Mouse (Mus musculus): ENCODE data around the gene Orai2.
"Not testable (repeated sequence)": the region's sequence is repeated elsewhere in the genome, so short reads cannot be mapped to it uniquely, and the experiment has no call there.

Orai2 gene

DNA sequence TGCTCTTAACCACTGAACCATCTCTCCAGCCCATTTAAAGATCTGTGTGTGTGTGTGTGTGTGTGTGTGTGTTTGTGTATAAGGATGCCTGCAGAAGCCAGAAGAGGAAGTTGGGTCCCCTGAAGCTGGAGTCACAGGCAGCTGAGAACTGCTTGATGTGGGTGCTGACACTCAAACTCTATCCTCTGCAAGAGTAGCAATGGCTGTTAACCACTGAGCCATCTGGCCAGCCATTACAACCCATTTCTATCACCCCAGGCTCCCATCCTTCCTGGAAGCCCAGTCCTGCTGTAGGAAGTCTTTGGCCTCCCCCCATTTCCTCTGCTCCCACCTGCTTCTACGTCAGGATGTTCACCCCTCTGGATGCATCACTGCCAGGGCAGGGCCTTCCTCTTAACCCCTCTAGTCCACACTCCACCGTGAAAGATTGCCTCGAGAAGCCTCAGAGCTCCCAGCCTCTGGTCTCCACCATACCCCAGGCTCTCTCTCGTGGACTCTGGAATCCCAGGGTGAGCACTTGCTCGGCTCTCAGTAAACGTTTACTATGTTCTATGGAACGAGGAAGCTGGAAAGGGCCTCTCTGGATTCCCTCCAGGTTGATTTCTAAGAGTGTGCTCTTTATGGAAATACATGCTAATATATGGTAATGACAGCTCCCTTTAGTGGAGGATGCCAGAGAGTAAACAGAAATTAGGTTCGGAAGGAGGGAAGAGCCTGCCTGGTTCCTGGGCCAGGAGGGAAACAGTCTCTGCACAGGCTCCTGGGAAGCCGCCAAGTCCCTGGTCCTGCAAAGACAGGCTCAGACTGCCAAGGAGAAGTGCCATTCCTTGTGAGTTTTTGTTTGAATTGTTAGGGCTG is 3.3 kb upstream of the Orai2 start:
- DNase-seq (ENCODE audit: low spot score in 2 of 2): no peak

DNA sequence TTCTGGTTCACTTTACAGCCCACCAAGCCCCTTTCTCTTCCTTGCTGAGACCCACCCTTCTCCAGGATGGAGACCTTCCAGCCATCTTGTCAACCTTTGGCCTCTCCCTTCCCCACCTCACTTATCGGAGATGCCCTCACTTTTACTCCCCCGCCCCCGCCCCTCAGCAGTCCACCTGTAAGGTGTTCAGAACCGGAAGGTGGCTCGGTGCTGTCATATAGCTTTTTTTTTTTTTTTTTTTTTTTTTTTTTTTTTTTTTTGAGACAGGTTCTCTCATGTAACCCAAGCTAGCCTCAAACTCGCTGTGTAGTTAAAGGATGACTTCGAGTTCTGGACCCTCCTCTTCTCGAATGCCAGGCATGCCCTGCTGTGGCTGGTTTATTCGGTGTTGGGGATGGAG is 2.4 kb upstream of the Orai2 start:
- DNase-seq (ENCODE audit: low spot score in 2 of 2): no peak

DNA sequence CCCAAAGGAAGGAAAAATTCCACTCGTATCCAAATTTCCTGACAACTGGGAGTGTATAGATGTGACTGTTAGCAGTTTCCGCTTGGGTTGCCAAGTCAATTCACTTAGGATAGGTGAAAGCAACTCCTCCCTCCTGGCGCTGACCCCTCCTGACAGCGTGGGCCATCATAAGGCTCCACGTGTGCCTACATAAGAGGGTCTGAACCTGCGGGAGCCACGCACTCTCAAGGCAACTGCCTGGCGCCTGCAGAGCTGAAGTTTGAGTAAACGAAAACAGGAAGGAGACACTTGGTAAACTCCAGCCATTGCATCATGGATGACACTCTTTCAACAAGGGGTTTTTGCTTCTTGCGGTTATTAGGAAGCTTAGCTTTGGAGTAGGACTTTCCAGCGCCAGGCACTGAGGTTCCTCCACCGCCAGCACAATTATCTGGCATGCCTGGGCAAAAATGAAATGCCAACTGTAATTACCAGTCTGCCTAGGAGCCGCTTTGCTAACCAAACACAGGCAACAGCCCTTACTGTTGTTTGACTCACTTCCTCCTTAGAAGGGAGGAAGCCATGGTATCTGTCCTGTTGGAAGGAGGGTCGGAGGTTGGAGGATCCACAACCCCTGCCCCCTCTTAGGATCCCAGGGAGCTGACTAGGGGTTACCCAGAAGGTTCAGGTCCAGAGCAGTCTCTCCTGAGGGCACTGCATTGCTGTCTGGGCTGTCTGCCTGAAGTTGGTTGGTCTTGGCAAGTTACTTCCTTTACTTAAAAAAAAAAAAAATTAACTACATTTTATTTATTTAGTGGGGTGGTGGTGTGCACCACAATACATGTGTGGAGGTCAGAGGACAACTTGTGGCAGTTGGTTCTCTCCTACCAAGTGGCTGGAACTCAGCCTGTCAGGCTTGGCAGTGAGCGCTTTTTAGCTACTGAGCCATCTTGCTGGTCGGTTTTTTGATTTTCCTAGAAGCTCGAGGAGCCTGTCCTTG is 1.1 kb upstream of the Orai2 start:
- peak; percentile 33 to 72 for DNase-seq (ENCODE audit: low spot score in 2 of 2)

DNA sequence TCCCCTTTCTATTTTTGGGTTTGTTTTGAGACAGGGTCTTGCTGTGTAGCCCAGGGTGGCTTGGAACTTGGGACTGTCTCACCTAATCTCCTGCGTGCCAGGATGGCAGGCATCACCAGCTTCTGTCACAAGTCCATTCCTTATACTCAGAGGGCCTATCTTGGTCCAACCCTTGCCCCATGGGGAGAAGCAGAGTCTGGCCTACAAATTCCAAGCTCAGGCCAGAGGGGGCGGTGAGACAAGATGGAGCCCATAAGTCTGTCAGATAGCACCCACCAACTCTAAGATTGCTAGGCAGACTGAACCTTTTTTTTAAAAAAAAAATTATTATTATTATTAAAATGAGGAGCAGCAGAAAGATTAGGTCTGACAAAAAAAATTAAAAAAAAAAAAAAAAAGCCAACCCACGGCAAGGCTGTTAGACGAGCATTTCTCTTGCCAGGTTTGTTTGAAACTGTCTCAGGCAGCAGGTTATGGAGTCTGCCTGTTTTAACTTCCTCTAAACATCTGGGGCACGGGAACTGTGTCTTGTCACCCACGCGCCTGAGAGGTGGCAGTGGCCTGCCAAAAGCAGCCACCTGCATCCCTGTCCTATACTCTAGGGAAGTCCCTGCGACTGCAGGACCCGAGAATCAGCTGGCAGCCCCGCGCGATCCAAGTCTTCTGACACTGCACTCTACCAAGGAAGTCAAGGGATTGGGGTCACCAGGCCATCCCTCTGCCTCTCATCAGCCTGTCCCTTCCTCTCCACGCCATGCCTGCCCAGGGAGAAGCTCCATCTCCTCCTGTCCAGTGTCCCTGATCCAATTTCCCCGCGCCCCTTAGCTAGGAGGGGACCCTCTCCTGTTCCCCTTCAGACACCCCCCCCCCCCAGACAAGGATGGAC is 644 bp downstream of the Orai2 start:
- peak; percentile 51 to 74 for DNase-seq (ENCODE audit: low spot score in 2 of 2)

DNA sequence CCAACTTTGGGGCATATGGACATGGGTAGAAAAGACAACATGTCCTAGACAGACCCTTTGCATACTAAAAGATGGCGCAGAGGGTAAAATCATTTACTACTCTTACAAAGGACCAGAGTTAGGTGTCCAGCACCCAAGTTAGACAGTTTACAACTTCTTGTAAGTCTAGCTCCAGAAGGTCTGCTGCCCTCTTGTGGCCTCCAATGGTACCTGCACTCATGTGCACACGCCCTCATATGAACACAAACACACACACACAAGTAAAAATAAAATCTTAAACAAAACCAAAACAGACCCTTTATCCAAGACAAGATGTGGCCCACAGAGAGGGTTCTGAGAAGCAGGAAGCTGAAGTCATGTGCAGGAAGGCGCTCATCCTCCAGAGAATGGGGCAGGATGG is 2.4 kb downstream of the Orai2 start:
- DNase-seq (ENCODE audit: low spot score in 2 of 2): no peak

DNA sequence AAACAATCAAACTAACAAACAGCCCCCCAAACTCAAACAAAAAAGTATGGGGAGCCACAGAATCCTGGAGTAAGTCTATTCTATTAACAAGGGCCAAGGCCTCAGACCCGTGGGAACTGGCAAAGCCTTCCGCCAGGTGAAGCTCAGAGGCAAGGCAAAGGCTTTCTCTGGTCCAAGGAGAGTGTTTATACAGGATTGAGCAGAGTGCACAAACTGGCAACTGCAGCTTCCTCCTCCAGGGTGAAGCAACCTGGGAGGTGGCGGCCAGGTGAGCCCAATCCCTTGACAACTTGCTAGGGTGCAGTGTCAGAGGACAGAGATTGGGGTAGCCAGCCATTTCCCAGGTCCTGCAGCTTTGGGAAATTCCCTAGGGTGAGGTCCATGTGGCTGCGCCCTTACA is 3.2 kb downstream of the Orai2 start:
- no peak for DNase-seq (ENCODE audit: low spot score in 2 of 2)

DNA sequence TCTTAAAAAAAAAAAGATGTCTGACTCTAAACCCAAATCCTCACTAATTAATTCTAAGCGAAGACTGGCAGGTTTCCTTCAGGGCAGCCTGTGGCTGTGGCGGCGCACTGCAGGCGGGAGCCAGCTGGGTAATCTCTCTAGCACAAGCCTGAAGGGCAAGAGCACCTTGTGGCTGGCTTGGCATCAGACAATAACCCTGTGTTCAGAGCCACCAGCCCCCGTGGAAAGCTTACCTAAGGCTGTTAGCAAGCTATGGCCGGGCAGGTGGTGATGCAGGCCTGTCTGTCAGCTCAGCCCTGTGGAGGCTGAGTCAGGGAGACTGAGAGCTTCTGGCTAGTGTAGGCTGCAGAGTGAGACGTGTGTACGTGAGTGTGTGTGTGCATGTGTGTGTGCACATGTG is 5.3 kb downstream of the Orai2 start:
- DNase-seq (ENCODE audit: low spot score in 2 of 2): no peak

DNA sequence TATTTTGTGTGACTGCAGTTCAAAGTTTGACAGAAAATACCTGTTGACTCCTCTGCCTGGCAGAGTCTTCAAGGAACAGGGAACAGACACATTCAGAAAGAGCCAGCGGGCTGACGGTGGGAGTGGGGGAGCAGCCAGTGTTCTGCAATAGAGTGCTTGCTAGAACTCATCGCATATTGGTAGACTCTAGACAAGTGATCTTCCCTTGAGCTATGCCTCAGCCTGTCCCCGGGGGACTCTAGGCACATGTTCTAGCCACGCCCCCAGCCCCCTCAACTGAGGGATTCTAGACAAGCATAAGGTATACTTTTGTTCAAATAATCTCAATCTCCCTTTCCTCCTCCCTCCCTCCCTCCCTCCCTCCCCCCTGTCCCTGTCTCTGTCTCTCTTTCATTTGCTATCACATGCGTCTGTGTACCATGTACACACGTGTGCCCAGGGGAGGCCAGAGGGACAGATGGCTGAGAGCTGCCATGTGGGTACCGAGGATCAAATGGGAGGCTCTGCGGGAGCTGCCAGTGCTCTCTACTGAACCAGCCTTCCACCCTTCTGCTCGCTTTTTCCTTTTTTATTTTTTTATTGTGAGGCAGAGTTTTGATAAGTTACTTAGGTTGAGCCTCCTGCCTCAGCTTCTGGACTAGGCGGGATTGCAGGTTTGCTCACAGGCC is 6.6 kb downstream of the Orai2 start:
- no peak for DNase-seq (ENCODE audit: low spot score in 2 of 2)

DNA sequence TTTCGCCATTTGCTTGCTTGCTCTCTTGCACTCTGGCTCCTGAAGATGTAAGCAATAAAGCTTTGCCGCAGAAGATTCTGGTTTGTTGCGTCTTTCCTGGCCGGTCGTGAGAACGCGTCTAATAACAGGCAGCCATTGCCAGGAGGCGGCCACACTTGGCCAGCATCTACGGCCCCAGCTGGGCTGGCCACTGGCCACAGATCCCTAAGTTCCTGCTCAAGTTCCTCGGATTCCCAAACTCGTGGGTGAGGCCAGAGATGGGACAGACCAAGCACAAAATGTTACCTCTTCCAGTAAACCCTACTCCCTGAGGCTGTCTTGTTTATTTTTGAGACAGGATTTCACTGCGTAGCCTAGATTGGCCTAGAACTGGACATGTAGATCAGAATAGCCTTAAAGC is 10.4 kb downstream of the Orai2 start:
- DNase-seq (ENCODE audit: low spot score in 2 of 2): not testable (repeated sequence)

DNA sequence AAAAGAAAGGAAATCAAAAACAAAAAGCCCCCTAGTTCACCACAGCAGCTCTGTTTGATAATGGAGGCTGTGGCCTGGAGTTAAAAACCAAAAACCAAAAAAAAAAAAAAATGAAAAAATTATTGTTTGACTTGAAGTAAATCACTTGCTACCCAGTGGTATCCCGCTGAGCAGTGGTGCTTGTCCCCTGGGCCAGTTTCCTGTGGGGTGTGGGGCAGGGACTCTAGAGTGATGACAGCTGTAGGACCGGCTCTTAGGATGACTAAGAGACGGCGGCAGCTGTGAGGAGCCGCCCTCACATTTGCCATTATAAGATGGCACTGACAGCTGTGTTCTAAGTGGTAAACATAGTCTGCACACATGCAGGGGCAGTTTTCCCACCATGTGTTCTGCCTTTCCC is 15.1 kb downstream of the Orai2 start:
- no peak for DNase-seq (ENCODE audit: low spot score in 2 of 2)

DNA sequence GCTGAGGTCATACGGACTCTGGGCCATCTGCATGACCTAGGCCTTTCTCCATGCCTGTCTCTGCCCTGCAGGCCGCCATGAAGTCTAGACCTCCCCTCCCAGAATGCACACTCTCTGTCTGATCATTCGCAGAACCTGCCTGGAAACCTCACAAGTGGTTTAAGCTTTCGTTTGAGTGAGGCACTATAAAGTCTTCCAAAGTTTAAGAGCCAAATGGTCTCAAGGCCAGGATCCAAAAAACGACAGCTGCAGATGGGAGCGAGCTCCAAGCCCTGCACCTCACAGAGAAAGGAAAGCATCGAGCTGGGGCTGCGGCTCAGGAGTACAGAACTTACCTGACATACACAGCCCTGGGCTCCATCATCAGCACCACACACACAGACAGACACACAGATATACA is 18.1 kb downstream of the Orai2 start:
- no peak for DNase-seq (ENCODE audit: low spot score in 2 of 2)

DNA sequence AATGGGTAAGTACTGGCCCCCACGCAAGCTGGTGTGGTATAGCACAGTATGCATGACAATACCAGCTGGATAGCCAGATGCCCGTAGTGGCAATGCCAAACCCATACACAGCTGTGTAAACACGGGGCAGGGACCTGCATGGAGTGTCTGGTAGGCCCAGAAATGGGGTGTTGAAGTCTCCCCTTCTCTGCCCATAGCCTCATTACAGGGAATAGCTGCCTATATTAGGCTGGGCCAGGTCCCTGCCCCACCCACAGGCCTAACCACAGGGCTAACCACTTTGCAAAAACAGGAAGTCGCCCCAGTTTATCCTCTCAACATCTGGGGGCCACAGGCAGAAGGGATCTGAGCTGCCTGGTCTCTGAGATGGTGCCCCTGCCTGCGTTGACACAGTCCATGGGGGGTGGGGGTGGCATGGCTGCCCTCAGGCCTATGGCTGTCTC is 21.4 kb downstream of the Orai2 start:
- peak in 1 of 2 experiments; percentile 44 for DNase-seq (ENCODE audit: low spot score in 2 of 2)

DNA sequence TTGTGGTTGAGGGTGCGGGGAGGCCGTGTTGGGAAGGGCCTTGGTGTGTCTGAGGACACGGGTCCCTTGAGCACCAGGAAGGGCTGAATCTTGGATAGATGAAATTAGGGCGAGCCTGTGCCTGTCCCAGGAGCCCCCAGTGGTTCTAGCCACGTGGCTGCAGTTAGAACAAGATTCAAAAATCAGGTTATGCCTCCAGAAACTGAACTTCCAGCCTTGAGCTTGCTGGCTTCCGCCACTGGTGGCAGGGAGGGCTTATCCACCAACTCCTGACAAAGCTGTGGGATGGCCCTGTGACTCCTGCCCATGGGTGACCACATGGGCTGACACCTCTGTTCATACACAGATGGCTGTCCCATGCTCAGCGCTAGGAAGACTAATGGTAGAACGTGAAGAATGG is 22.8 kb downstream of the Orai2 start:
- DNase-seq (ENCODE audit: low spot score in 2 of 2): no peak

DNA sequence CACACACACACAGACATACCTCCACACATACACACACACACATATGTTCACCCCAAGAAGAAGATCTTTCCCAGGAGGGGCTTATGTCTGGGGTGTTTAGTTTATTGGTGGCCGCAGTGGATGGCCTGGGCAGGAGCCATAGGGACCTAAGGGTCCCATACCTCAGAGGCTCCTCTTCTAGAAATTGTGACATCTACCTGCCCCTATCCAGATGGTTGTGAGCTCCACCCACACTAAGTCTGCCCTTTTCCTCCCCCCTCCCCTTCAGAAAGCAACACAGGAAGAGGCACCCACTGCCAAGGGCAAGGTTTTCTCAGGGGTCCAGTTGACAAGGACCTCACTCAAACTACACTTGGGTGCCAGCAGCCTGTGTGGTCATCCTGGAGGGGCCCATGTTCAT is 23.6 kb downstream of the Orai2 start:
- DNase-seq (ENCODE audit: low spot score in 2 of 2): no peak

DNA sequence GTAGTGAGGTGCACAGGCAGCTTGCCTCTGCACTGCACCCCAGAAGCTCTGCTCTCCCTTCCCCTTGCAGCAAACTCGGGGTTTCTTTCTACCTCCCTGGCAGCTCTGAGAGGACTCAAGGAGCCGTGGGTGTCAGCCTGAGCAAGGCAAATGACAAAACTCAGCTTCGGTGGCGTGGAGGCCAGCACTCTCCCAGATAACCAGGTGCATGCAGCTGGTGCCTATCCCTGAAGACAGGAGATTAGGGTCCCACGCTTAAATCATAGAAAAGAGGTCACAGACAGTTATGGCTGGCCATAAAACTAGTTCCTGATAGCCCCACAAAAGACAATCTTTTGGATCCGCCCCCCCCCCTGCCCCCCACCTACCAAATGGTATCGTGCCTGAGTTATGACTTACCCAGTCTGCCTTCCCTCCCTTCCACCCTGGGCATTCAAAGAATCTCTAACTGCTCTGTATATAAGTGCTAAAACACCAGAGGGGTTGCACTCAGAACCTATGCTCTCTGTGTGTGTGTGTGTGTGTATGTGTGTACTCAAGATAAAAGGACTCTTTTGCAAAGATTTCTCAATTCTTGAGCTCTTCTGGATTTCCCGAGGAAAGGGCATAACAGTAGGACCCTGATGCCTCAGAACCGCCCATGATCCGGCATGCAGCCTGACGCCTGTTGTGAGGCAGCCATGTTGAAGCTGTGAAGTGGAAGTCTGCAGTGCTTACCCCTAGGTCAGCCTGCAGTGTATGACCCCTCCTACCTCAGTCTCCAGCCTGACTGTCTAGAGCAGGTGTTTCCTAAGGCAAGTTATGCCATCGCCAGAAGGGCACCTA is 25.7 kb downstream of the Orai2 start:
- no peak for DNase-seq (ENCODE audit: low spot score in 2 of 2)

DNA sequence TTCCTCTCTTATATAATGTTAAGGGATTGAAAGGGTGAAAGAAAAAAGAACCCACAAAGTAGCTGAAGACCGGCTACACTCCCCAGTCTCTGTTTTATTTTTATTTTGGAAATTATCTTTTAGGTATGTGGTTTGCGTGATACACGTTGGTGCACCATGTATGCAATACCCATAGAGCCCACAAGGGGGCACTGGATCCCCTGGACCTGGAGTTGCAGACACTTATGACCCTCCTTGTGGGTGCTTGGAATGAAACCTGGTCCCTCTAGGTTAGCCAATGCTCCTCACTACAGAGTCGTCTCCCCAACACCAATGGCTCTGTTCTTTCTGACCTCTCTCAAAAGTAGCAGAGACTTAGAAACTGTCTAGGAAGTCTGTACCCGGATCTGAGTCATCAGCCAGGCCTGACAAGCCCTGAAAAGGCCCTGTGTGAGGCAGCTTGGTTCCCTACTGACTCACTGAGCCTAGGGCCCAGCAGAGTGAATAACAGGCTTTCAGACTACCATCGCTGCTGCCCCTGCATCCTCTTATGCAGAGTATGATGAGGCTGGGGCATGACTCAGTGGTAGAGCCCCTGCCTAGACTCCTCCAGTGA is 27.3 kb downstream of the Orai2 start:
- DNase-seq (ENCODE audit: low spot score in 2 of 2): no peak

DNA sequence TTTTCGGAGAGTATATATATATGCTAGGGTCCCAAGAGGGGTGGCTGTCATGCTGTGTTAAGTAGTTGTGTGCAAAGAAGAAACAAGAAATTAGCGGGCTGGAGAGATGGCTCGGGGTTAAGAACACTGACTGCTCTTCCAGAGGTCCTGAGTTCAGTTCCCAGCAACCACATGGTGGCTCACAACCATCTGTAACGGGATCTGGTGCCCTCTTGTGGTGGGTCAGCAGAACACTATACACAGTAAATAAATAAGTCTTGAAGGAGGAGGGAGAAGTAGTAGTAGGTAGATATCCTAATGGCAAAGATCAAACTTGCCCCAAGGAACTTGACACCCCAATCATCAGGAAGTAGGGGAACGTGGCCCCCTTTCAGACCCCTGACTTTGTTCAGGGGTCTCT is 27.8 kb downstream of the Orai2 start:
- no peak for DNase-seq (ENCODE audit: low spot score in 2 of 2)

DNA sequence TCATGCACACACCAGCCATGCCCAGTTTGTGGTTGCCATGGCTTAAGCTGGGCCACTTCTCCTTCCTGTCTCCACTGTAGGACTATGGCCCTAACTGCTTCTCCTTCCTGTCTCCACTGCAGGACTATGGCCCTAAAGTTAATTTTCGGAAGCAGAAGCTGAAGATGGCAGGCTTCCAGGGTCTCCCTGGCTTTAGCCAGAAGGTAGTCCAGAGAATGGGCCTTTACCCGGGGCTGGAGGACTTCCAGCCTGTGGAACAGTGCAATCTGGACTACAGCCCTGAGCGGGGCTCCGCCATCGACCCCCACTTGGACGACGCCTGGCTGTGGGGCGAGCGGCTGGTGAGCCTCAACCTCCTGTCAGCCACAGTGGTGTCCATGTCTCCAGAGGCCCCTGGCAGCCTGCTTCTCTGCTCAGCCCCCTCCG is 30.4 kb downstream of the Orai2 start:
- DNase-seq (ENCODE audit: low spot score in 2 of 2): no peak

DNA sequence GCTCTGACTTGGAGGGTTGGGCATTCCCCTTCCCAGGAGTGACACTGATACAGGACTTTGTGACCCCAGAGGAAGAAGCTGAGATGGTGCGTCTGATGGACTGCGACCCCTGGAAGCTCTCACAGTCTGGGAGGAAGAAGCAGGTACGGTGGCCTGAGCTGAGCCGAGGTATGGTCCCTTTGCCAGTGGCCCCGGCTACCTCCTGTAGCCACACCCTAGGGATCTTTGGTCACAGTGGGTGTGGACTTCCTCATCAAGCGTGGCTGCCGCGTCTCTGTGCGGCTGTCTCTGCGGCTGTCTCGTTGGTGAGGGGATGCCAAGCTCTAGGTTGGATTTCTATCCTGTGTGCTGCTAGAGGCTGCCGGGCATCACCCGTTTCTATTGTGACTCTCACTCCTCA is 31.1 kb downstream of the Orai2 start:
- peak in 1 of 2 experiments; percentile 69 for DNase-seq (ENCODE audit: low spot score in 2 of 2)

Data from spleen, postnatal 4 days (tissue).